Mouse (Mus musculus): ENCODE data around the gene Rad54l. TPM values are rescaled to one million over a fixed set of nuclear protein-coding genes. Genes with fewer than 3 reads are reported as not detected.

Rad54l gene
- polyA plus RNA-seq, 1 experiment from 2014 or later = 4.8 TPM

- H3K27ac ChIP-seq (ENCODE audit: low read depth, low read length) = no peak overlapping the region
- H3K4me3 ChIP-seq (ENCODE audit: low read depth, low read length) = no peak overlapping the region
- no peak overlapping the region for H3K9ac ChIP-seq (replicated peaks; ENCODE audit: low read depth, low read length)
- no peaks in the 10 kb centered on the region for H3K9me3 ChIP-seq (ENCODE audit: control insufficient read depth, low read length)
- no peaks in the 10 kb centered on the region for H3K27me3 ChIP-seq (ENCODE audit: control insufficient read depth, insufficient read depth, low read length)
- H3K4me1 ChIP-seq (ENCODE audit: control insufficient read depth, insufficient read depth, low read length) = no peaks in the 10 kb centered on the region
- ATAC-seq (ENCODE audit: low read depth) = no peak
- H3K4me2 ChIP-seq (ENCODE audit: low read depth, low read length) = peak overlapping the region; percentile 74; the same call in 1 of the 2 replicates
- no peaks in the 10 kb centered on the region for H3K36me3 ChIP-seq (ENCODE audit: control insufficient read depth, insufficient read depth, low read length)
- WGBS = 4% methylated on average over 1 of the region's 1 CpGs
Measured at GRCm38 (mm10) chr4:116122762-116123161, 728 bp downstream of the Rad54l start.

GRCm38 (mm10) chr4:116111486-116111885 is 12.0 kb downstream of the Rad54l start:
- H3K27me3 ChIP-seq (ENCODE audit: control insufficient read depth, insufficient read depth, low read length) = no peaks in the 10 kb centered on the region
- no peak overlapping the region for H3K4me3 ChIP-seq (ENCODE audit: low read depth, low read length)
- 33% methylated on average over 2 of the region's 2 CpGs for WGBS
- H3K4me1 ChIP-seq (ENCODE audit: control insufficient read depth, insufficient read depth, low read length) = no peaks in the 10 kb centered on the region
- H3K4me2 ChIP-seq (ENCODE audit: low read depth, low read length) = no peak overlapping the region
- no peak for ATAC-seq (ENCODE audit: low read depth)
- H3K27ac ChIP-seq (ENCODE audit: low read depth, low read length) = no peak overlapping the region
- H3K36me3 ChIP-seq (ENCODE audit: control insufficient read depth, insufficient read depth, low read length) = no peaks in the 10 kb centered on the region
- no peaks in the 10 kb centered on the region for H3K9me3 ChIP-seq (ENCODE audit: control insufficient read depth, low read length)
- H3K9ac ChIP-seq (replicated peaks; ENCODE audit: low read depth, low read length) = no peak overlapping the region

- Histone ChIP-seq H3K9ac (replicated peaks; ENCODE audit: low read depth, low read length) (no peak overlapping the region), H3K36me3 (ENCODE audit: control insufficient read depth, insufficient read depth, low read length) (no peaks in the 10 kb centered on the region), H3K4me2 (ENCODE audit: low read depth, low read length) (no peak overlapping the region), H3K27ac (ENCODE audit: low read depth, low read length) (no peak overlapping the region), H3K27me3 (ENCODE audit: control insufficient read depth, insufficient read depth, low read length) (no peaks in the 10 kb centered on the region), H3K4me1 (ENCODE audit: control insufficient read depth, insufficient read depth, low read length) (no peaks in the 10 kb centered on the region), H3K9me3 (ENCODE audit: control insufficient read depth, low read length) (no peaks in the 10 kb centered on the region), H3K4me3 (ENCODE audit: low read depth, low read length) (no peak overlapping the region)
- 97% methylated on average over 6 of the region's 6 CpGs for WGBS
- ATAC-seq (ENCODE audit: low read depth) = no peak
Measured at GRCm38 (mm10) chr4:116110695-116111094, 12.8 kb downstream of the Rad54l start.

GRCm38 (mm10) chr4:116105278-116105677 is 18.2 kb downstream of the Rad54l start:
- H3K36me3 ChIP-seq (ENCODE audit: control insufficient read depth, insufficient read depth, low read length) = no peaks in the 10 kb centered on the region
- no peaks in the 10 kb centered on the region for H3K9me3 ChIP-seq (ENCODE audit: control insufficient read depth, low read length)
- H3K4me3 ChIP-seq (ENCODE audit: low read depth, low read length) = no peak overlapping the region
- H3K4me1 ChIP-seq (ENCODE audit: control insufficient read depth, insufficient read depth, low read length) = no peaks in the 10 kb centered on the region
- ATAC-seq (ENCODE audit: low read depth) = no peak
- H3K9ac ChIP-seq (replicated peaks; ENCODE audit: low read depth, low read length) = no peak overlapping the region
- H3K27me3 ChIP-seq (ENCODE audit: control insufficient read depth, insufficient read depth, low read length) = no peaks in the 10 kb centered on the region
- WGBS = 96% methylated on average over 5 of the region's 5 CpGs
- H3K27ac ChIP-seq (ENCODE audit: low read depth, low read length) = no peak overlapping the region
- no peak overlapping the region for H3K4me2 ChIP-seq (ENCODE audit: low read depth, low read length)

GRCm38 (mm10) chr4:116100959-116101358 is 22.5 kb downstream of the Rad54l start:
- Histone ChIP-seq H3K4me2 (ENCODE audit: low read depth, low read length) (no peak overlapping the region), H3K4me3 (ENCODE audit: low read depth, low read length) (no peak overlapping the region), H3K36me3 (ENCODE audit: control insufficient read depth, insufficient read depth, low read length) (peaks cover 37% of the 10 kb centered on the region), H3K27me3 (ENCODE audit: control insufficient read depth, insufficient read depth, low read length) (no peaks in the 10 kb centered on the region), H3K9ac (replicated peaks; ENCODE audit: low read depth, low read length) (no peak overlapping the region), H3K27ac (ENCODE audit: low read depth, low read length) (no peak overlapping the region), H3K4me1 (ENCODE audit: control insufficient read depth, insufficient read depth, low read length) (no peaks in the 10 kb centered on the region), H3K9me3 (ENCODE audit: control insufficient read depth, low read length) (no peaks in the 10 kb centered on the region)
- no peak for ATAC-seq (ENCODE audit: low read depth)
- WGBS = 91% methylated on average over 7 of the region's 7 CpGs

- no peak overlapping the region for H3K4me3 ChIP-seq (ENCODE audit: low read depth, low read length)
- H3K36me3 ChIP-seq (ENCODE audit: control insufficient read depth, insufficient read depth, low read length) = peaks cover 58% of the 10 kb centered on the region
- no peaks in the 10 kb centered on the region for H3K27me3 ChIP-seq (ENCODE audit: control insufficient read depth, insufficient read depth, low read length)
- WGBS = 88% methylated on average over 8 of the region's 8 CpGs
- H3K9me3 ChIP-seq (ENCODE audit: control insufficient read depth, low read length) = no peaks in the 10 kb centered on the region
- H3K9ac ChIP-seq (replicated peaks; ENCODE audit: low read depth, low read length) = no peak overlapping the region
- no peak overlapping the region for H3K4me2 ChIP-seq (ENCODE audit: low read depth, low read length)
- no peaks in the 10 kb centered on the region for H3K4me1 ChIP-seq (ENCODE audit: control insufficient read depth, insufficient read depth, low read length)
- ATAC-seq (ENCODE audit: low read depth) = no peak
- no peak overlapping the region for H3K27ac ChIP-seq (ENCODE audit: low read depth, low read length)
Measured at GRCm38 (mm10) chr4:116097211-116097610, 26.3 kb downstream of the Rad54l start.

GRCm38 (mm10) chr4:116096291-116096690 is 27.2 kb downstream of the Rad54l start:
- no peaks in the 10 kb centered on the region for H3K4me1 ChIP-seq (ENCODE audit: control insufficient read depth, insufficient read depth, low read length)
- no peaks in the 10 kb centered on the region for H3K9me3 ChIP-seq (ENCODE audit: control insufficient read depth, low read length)
- H3K4me3 ChIP-seq (ENCODE audit: low read depth, low read length) = no peak overlapping the region
- H3K9ac ChIP-seq (replicated peaks; ENCODE audit: low read depth, low read length) = no peak overlapping the region
- 93% methylated on average over 10 of the region's 10 CpGs for WGBS
- no peak overlapping the region for H3K4me2 ChIP-seq (ENCODE audit: low read depth, low read length)
- ATAC-seq (ENCODE audit: low read depth) = no peak
- peaks cover 66% of the 10 kb centered on the region for H3K36me3 ChIP-seq (ENCODE audit: control insufficient read depth, insufficient read depth, low read length)
- no peak overlapping the region for H3K27ac ChIP-seq (ENCODE audit: low read depth, low read length)
- H3K27me3 ChIP-seq (ENCODE audit: control insufficient read depth, insufficient read depth, low read length) = no peaks in the 10 kb centered on the region

- H3K4me3 ChIP-seq (ENCODE audit: low read depth, low read length) = no peak overlapping the region
- no peak overlapping the region for H3K4me2 ChIP-seq (ENCODE audit: low read depth, low read length)
- H3K9me3 ChIP-seq (ENCODE audit: control insufficient read depth, low read length) = no peaks in the 10 kb centered on the region
- no peaks in the 10 kb centered on the region for H3K4me1 ChIP-seq (ENCODE audit: control insufficient read depth, insufficient read depth, low read length)
- peaks cover 59% of the 10 kb centered on the region for H3K36me3 ChIP-seq (ENCODE audit: control insufficient read depth, insufficient read depth, low read length)
- no peak overlapping the region for H3K9ac ChIP-seq (replicated peaks; ENCODE audit: low read depth, low read length)
- no peaks in the 10 kb centered on the region for H3K27me3 ChIP-seq (ENCODE audit: control insufficient read depth, insufficient read depth, low read length)
- H3K27ac ChIP-seq (ENCODE audit: low read depth, low read length) = no peak overlapping the region
- no peak for ATAC-seq (ENCODE audit: low read depth)
- 91% methylated on average over 23 of the region's 23 CpGs for WGBS
Measured at GRCm38 (mm10) chr4:116088510-116089249, 34.8 kb downstream of the Rad54l start.

GRCm38 (mm10) chr4:116077240-116078095 is 46.0 kb downstream of the Rad54l start:
- H3K4me3 ChIP-seq (ENCODE audit: low read depth, low read length) = peak overlapping the region; percentile 75
- H3K9ac ChIP-seq (replicated peaks; ENCODE audit: low read depth, low read length) = peak overlapping the region; percentile 82
- WGBS = 68% methylated on average over 3 of the region's 3 CpGs
- no peak overlapping the region for H3K27ac ChIP-seq (ENCODE audit: low read depth, low read length)
- H3K4me1 ChIP-seq (ENCODE audit: control insufficient read depth, insufficient read depth, low read length) = peaks cover 26% of the 10 kb centered on the region
- ATAC-seq (ENCODE audit: low read depth) = no peak
- no peaks in the 10 kb centered on the region for H3K9me3 ChIP-seq (ENCODE audit: control insufficient read depth, low read length)
- peak overlapping the region; percentile 87 for H3K4me2 ChIP-seq (ENCODE audit: low read depth, low read length)
- no peaks in the 10 kb centered on the region for H3K27me3 ChIP-seq (ENCODE audit: control insufficient read depth, insufficient read depth, low read length)
- H3K36me3 ChIP-seq (ENCODE audit: control insufficient read depth, insufficient read depth, low read length) = peaks cover 19% of the 10 kb centered on the region

Measured in neural tube, embryonic 14.5 days (tissue).